Mouse (Mus musculus) MEL (cell line): ENCODE data around the gene Ptpn22. TPM values are rescaled to one million over a fixed set of nuclear protein-coding genes. Genes with fewer than 3 reads are reported as not detected.
"Not testable (repeated sequence)": the region's sequence is repeated elsewhere in the genome, so short reads cannot be mapped to it uniquely, and the experiment has no call there.

ENCODE experiments used
- DNase-seq: peaks from one replicate; pipeline ENCODE4 v3.0.0; 2011; ENCODE audit warnings: low read depth, low spot score
- H3K27ac ChIP-seq: 2 replicates; pipeline ENCODE4 v1.5.1; 2012; ENCODE audit warnings: low read depth, mild to moderate bottlenecking, control low read depth, low read length, moderate library complexity; ENCODE audit not compliant: control insufficient read depth
- H3K27me3 ChIP-seq, 2 experiments: fragments of 150-350 bp in 1 of 2; sonication (generic) in 1 of 2; 2 replicates each; pipeline ENCODE4 v1.6.1; 2012; ENCODE audit warnings: low read length in 2 of 2, mild to moderate bottlenecking in 2 of 2, improper control_type of control experiment in 1 of 2, moderate library complexity in 1 of 2; ENCODE audit not compliant: insufficient read depth in 2 of 2, control insufficient read depth in 1 of 2
- H3K36me3 ChIP-seq, 2 experiments: 2 replicates each; pipeline ENCODE4 v1.6.1; 2012 to 2014; ENCODE audit warnings: low read length in 2 of 2, improper control_type of control experiment in 1 of 2, inconsistent platforms in 1 of 2, mild to moderate bottlenecking in 1 of 2; ENCODE audit not compliant: insufficient read depth in 2 of 2, control insufficient read depth in 1 of 2
- H3K4me1 ChIP-seq, 2 experiments: fragments of 150-350 bp in 1 of 2; sonication (generic) in 1 of 2; 2 replicates each; pipeline ENCODE4 v1.6.1; 2012; ENCODE audit warnings: low read length in 2 of 2, improper control_type of control experiment in 1 of 2, mild to moderate bottlenecking in 1 of 2; ENCODE audit not compliant: insufficient read depth in 2 of 2, control insufficient read depth in 1 of 2
- H3K4me3 ChIP-seq, 2 experiments: fragments of 150-350 bp in 1 of 2; sonication (generic) in 1 of 2; 2 replicates each; pipeline ENCODE4 v1.5.1; 2012; ENCODE audit warnings: low read depth in 2 of 2, low read length in 2 of 2, mild to moderate bottlenecking in 2 of 2, moderate library complexity in 2 of 2, control low read depth in 1 of 2, improper control_type of control experiment in 1 of 2; ENCODE audit not compliant: control insufficient read depth in 1 of 2, insufficient read depth in 1 of 2
- H3K79me2 ChIP-seq: 2 replicates; pipeline ENCODE4 v1.6.1; 2012; ENCODE audit warnings: mild to moderate bottlenecking, low read length, moderate library complexity; ENCODE audit not compliant: control insufficient read depth, poor library complexity, insufficient read depth
- H3K9ac ChIP-seq: 2 replicates; pipeline ENCODE4 v1.6.1; 2012; ENCODE audit warnings: low read depth, mild to moderate bottlenecking, control low read depth, low read length, moderate library complexity; ENCODE audit not compliant: control insufficient read depth, poor library complexity, severe bottlenecking
- H3K9me3 ChIP-seq: fragments of 150-350 bp; sonication (generic); replicated peaks from 2 replicates; pipeline ENCODE4 v1.6.1; 2012; ENCODE audit warnings: mild to moderate bottlenecking, low read length, improper control_type of control experiment, moderate library complexity; ENCODE audit not compliant: insufficient read depth
- CTCF ChIP-seq, 3 experiments: IDR thresholded peaks in 2 of 3; conservative IDR thresholded peaks in 1 of 3; 2 replicates each; pipeline ENCODE4 v1.5.1; 2011 to 2012; ENCODE audit warnings: low read length in 3 of 3, low read depth in 2 of 3, mild to moderate bottlenecking in 2 of 3, improper control_type of control experiment in 1 of 3, inconsistent platforms in 1 of 3, mixed read lengths in 1 of 3, moderate library complexity in 1 of 3; ENCODE audit not compliant: control insufficient read depth in 1 of 3, insufficient read depth in 1 of 3, poor library complexity in 1 of 3, severe bottlenecking in 1 of 3
- ELF1 ChIP-seq: IDR thresholded peaks from 2 replicates; pipeline ENCODE4 v1.6.1; 2014; ENCODE audit warnings: low read depth, mild to moderate bottlenecking, inconsistent platforms, low read length, improper control_type of control experiment, moderate library complexity
- HCFC1 ChIP-seq: IDR thresholded peaks from 2 replicates; pipeline ENCODE4 v1.6.1; 2012; ENCODE audit warnings: low read depth, mild to moderate bottlenecking, inconsistent platforms, low read length, improper control_type of control experiment, moderate library complexity
- MAFK ChIP-seq: IDR thresholded peaks from 2 replicates; pipeline ENCODE4 v1.6.1; 2011; ENCODE audit warnings: low read depth, mild to moderate bottlenecking, low read length, improper control_type of control experiment, borderline replicate concordance
- MAZ ChIP-seq: IDR thresholded peaks from 2 replicates; pipeline ENCODE4 v1.6.1; 2012; ENCODE audit warnings: low read depth, mild to moderate bottlenecking, inconsistent platforms, low read length, improper control_type of control experiment
- MYB ChIP-seq: IDR thresholded peaks from 2 replicates; pipeline ENCODE4 v1.6.1; 2011; ENCODE audit warnings: mild to moderate bottlenecking, low read depth, low read length, improper control_type of control experiment
- MYC ChIP-seq: IDR thresholded peaks from 2 replicates; pipeline ENCODE4 v1.6.1; 2011; ENCODE audit warnings: low read depth, mild to moderate bottlenecking, low read length, improper control_type of control experiment, moderate library complexity
- POLR2AphosphoS2 ChIP-seq: IDR thresholded peaks from 2 replicates; pipeline ENCODE4 v1.6.1; 2011; ENCODE audit warnings: low read length, improper control_type of control experiment
- POLR2AphosphoS5 ChIP-seq: IDR thresholded peaks from 2 replicates; pipeline ENCODE4 v1.6.1; 2012; ENCODE audit warnings: low read depth, borderline replicate concordance, mild to moderate bottlenecking, inconsistent platforms, low read length, moderate library complexity, mixed read lengths
- RAD21 ChIP-seq: IDR thresholded peaks from 2 replicates; pipeline ENCODE4 v1.6.1; 2011; ENCODE audit warnings: mild to moderate bottlenecking, low read depth, low read length, improper control_type of control experiment
- SIN3A ChIP-seq: IDR thresholded peaks from 2 replicates; pipeline ENCODE4 v1.6.1; 2012; ENCODE audit warnings: low read length, improper control_type of control experiment, inconsistent platforms
- SMC3 ChIP-seq: IDR thresholded peaks from 2 replicates; pipeline ENCODE4 v1.6.1; 2011; ENCODE audit warnings: low read depth, low read length, improper control_type of control experiment
- TCF12 ChIP-seq: IDR thresholded peaks from 2 replicates; pipeline ENCODE4 v1.6.1; 2014; ENCODE audit warnings: low read depth, mild to moderate bottlenecking, inconsistent platforms, low read length, improper control_type of control experiment, moderate library complexity
- USF1 ChIP-seq: IDR thresholded peaks from 2 replicates; pipeline ENCODE4 v1.6.1; 2014; ENCODE audit warnings: low read depth, mild to moderate bottlenecking, inconsistent platforms, low read length, improper control_type of control experiment, moderate library complexity
- ZC3H11A ChIP-seq: IDR thresholded peaks from 2 replicates; pipeline ENCODE4 v1.6.1; 2012; ENCODE audit warnings: low read depth, mild to moderate bottlenecking, inconsistent platforms, low read length, improper control_type of control experiment
- ZNF384 ChIP-seq: IDR thresholded peaks from 2 replicates; pipeline ENCODE4 v1.6.1; 2012; ENCODE audit warnings: low read depth, mild to moderate bottlenecking, inconsistent platforms, low read length, improper control_type of control experiment
- polyA plus RNA-seq, 2 experiments: library from polyadenylated mRNA; stranded (reverse) in 1 of 2; unstranded in 1 of 2; fragments of >175 nt in 1 of 2; fragments of >200 nt in 1 of 2; gene quantifications; 2 replicates each; pipeline versions ENCODE4 v1.2.1 to v1.2.4; 2012; ENCODE audit warnings: low replicate concordance in 2 of 2, low read depth in 1 of 2; ENCODE audit not compliant: insufficient read length in 2 of 2, insufficient read depth in 1 of 2, missing spikeins in 1 of 2
- total RNA-seq: library from RNA; depleted of rRNA; stranded (reverse); fragments of 300-350 nt; gene quantifications from 2 replicates; pipeline ENCODE4 v1.2.3, GENCODE M21; 2012

Ptpn22 gene
- total and polyA plus RNA-seq, 3 experiments = 0.06 TPM; not detected in 2

DNA sequence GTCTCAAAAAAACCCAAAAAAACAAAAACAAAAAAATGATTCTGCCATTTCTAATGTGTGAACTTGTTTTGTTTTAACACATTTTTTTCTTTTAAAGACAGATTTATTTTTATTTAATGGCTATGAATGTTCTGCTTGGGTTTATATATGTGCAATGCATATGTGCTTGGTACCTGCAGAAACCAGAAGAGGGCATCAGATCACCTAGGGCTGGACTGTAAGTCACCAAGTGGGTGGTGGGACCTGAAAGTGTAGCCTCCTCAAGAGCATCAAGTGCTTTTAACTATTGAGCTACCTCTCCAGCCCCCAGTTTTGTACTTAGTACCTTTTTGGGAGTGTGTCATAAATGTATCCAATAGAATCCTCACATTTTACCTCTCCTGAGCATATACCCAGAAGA is 32.0 kb upstream of the Ptpn22 start:
- TF ChIP-seq TCF12 (no peak), MYC (no peak), POLR2AphosphoS5 (no peak), RAD21 (peak; percentile 32), SMC3 (peak; percentile 21; the same call in 1 of the 2 replicates), MAFK (no peak), CTCF (IDR thresholded peaks at IDR 0.05 in 2 of 3, conservative IDR thresholded peaks at IDR 0.05 in 1 of 3; ENCODE audit: control insufficient read depth in 1 of 3, insufficient read depth in 1 of 3, low read depth in 2 of 3, low read length in 3 of 3, poor library complexity in 1 of 3, severe bottlenecking in 1 of 3) (peak in 2 of 3 experiments; percentile 28 to 43; a peak in 4 of 6 replicates)
- Histone ChIP-seq H3K36me3 (peaks cover 0 to 11% of the 10 kb centered on the region in 2 experiments; a peak in 2 of 4 replicates), H3K9ac (no peak overlapping the region), H3K4me3 (no peak overlapping the region), H3K27ac (no peak overlapping the region), H3K27me3 (no peaks in the 10 kb centered on the region), H3K79me2 (no peaks in the 10 kb centered on the region), H3K4me1 (peaks cover 6 to 7% of the 10 kb centered on the region in 2 experiments), H3K9me3 (no peaks in the 10 kb centered on the region)
- peak; percentile 16 for DNase-seq

DNA sequence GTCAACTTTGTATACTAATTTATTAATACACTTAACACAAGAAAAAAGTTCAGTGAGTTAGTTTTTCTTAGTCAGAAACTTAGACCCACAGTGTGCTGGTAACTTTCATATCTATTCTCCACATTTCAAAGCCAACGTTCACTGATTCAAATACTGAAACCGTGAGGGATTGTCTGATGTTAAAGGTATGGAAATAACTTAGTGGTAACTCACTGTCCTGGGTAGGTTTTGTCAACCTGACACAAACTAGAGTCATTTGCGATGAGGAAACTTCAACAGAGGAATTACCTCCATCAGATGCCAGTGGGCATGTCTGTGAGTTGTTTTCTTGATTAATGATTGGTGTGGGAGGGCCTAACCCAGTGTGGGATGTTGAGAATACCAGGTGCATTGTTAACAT is 30.6 kb upstream of the Ptpn22 start:
- Histone ChIP-seq H3K9me3 (no peaks in the 10 kb centered on the region), H3K36me3 (peaks cover 0 to 15% of the 10 kb centered on the region in 2 experiments; a peak in 2 of 4 replicates), H3K9ac (no peak overlapping the region), H3K27ac (no peak overlapping the region), H3K27me3 (no peaks in the 10 kb centered on the region), H3K79me2 (no peaks in the 10 kb centered on the region), H3K4me1 (peaks cover 6 to 10% of the 10 kb centered on the region in 2 experiments), H3K4me3 (no peak overlapping the region)
- no peak for DNase-seq
- TF ChIP-seq HCFC1 (no peak), ELF1 (no peak), ZC3H11A (no peak), MYB (no peak), SIN3A (no peak), TCF12 (no peak), MAZ (no peak), ZNF384 (no peak), RAD21 (no peak), USF1 (no peak), MAFK (no peak), POLR2AphosphoS2 (no peak), MYC (no peak)

DNA sequence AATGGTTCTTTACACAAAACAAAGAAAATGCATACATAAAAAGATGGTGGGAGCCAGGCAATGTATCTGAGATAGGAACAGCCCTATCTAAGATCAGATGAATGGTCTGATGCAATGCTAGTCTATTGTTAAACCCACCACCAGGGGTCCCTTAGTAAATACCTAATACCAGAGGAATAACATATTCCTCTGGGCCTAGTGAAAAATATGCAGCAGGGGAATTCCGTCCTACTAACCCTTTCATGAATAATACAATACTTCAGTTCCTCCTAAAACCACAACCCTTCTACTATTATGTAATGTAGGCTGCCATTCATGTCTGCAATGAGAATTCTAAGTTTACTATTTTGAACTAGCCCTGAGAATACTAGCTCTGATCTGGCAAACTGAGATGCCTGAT is 28.9 kb upstream of the Ptpn22 start:
- not testable (repeated sequence) for H3K4me3 ChIP-seq, H3K79me2 ChIP-seq, DNase-seq, H3K27ac ChIP-seq, H3K27me3 ChIP-seq, H3K9me3 ChIP-seq, H3K9ac ChIP-seq
- peaks cover 0 to 15% of the 10 kb centered on the region in 2 experiments; a peak in 2 of 4 replicates for H3K36me3 ChIP-seq
- H3K4me1 ChIP-seq = peaks cover 6 to 10% of the 10 kb centered on the region in 2 experiments
